Mouse (Mus musculus): ENCODE results near the gene Ddc. TPM values are rescaled to one million over a fixed set of nuclear protein-coding genes. Genes with fewer than 3 reads are reported as not detected.

Gene Ddc
- polyA plus RNA-seq (2021; fragmentation: Nextera tagmentation), result 5.3 and 6.6 TPM in 2 replicates
- long read RNA-seq, experiment 1, partial matches to known transcripts, result 4 of 6 reads
- long read RNA-seq, experiment 1, other reads (novel, unspliced or antisense), result 1 of 6 reads
- long read RNA-seq, experiment 2, partial matches to known transcripts, result 3 of 6 reads
- long read RNA-seq, experiment 2, other reads (novel, unspliced or antisense), result 2 of 6 reads

GRCm38 (mm10) chr11:11897645-11898357 lies at the start of gene Ddc:
Gene Ddc, minus strand, starts transcription at chr11:11898144.

GRCm38 (mm10) chr11:11808820-11809403 lies 89.0 kb downstream of the Ddc start, which contains the start of gene Fignl1:
Gene Fignl1, minus strand, starts transcription at chr11:11808962.

Other genes with a start within 250 kb of the Ddc start
- 1.0 and 1.6 TPM in 2 replicates for gene Ikzf1, start 213.1 kb downstream of the Ddc start, polyA plus RNA-seq (2021; fragmentation: Nextera tagmentation)
- 0.89 and 0.98 TPM in 2 replicates for gene Fignl1, start 89.2 kb downstream of the Ddc start, polyA plus RNA-seq (2021; fragmentation: Nextera tagmentation)
- gene Grb10, start 140.5 kb upstream of the Ddc start, polyA plus RNA-seq (2021; fragmentation: Nextera tagmentation), result 8.9 and 9.4 TPM in 2 replicates